Mouse (Mus musculus) hindbrain, embryonic 13.5 days (tissue): ENCODE measurements around the gene Dlgap4. TPM values are rescaled to one million over a fixed set of nuclear protein-coding genes. Genes with fewer than 3 reads are reported as not detected.

Experiments used
- ATAC-seq: fragments of 200-750 bp; cut with Nextera tagmentation; 2 replicates; pipeline ENCODE4 v1.8.0; 2017; ENCODE audit warnings: moderate TSS enrichment; ENCODE audit not compliant: low FRiP score
- H3K27ac ChIP-seq: fragments of 300-500 bp; sonication (generic); 2 replicates; pipeline ENCODE4 v1.5.1; 2015; ENCODE audit warnings: inconsistent platforms, mild to moderate bottlenecking, moderate library complexity
- H3K27me3 ChIP-seq: fragments of 300-500 bp; sonication (generic); 2 replicates; pipeline ENCODE4 v1.6.1; 2015; ENCODE audit warnings: mild to moderate bottlenecking, inconsistent platforms
- H3K36me3 ChIP-seq: fragments of 300-500 bp; sonication (generic); 2 replicates; pipeline ENCODE4 v1.6.1; 2015; ENCODE audit warnings: mild to moderate bottlenecking, inconsistent platforms
- H3K4me1 ChIP-seq: fragments of 300-500 bp; sonication (generic); replicated peaks from 2 replicates; pipeline ENCODE4 v1.6.1; 2015; ENCODE audit warnings: inconsistent platforms
- H3K4me2 ChIP-seq: fragments of 300-500 bp; sonication (generic); 2 replicates; pipeline ENCODE4 v1.6.1; 2015; ENCODE audit warnings: inconsistent platforms, mild to moderate bottlenecking, moderate library complexity
- H3K4me3 ChIP-seq: fragments of 300-500 bp; sonication (generic); 2 replicates; pipeline ENCODE4 v1.5.1; 2015; ENCODE audit warnings: mild to moderate bottlenecking, inconsistent platforms
- H3K9ac ChIP-seq: fragments of 300-500 bp; sonication (generic); 2 replicates; pipeline ENCODE4 v1.6.1; 2015; ENCODE audit warnings: mild to moderate bottlenecking, inconsistent platforms
- H3K9me3 ChIP-seq: fragments of 300-500 bp; sonication (generic); 2 replicates; pipeline ENCODE4 v1.6.1; 2016; ENCODE audit warnings: inconsistent platforms
- WGBS: fragments of 180-500 bp; shearing (Covaris S2); methylation state at CpG from one replicate; pipeline ENCODE4 v1.1.7; 2015; 5-methylcytosine and 5-hydroxymethylcytosine counted together
- polyA plus RNA-seq: library from polyadenylated mRNA; unstranded; fragments of >200 nt; fragmentation: Nextera tagmentation; extraction: Ambion mirVana; gene quantifications from 2 replicates; pipeline ENCODE4 v1.2.1, GENCODE M21; 2015

The Dlgap4 gene
- polyA plus RNA-seq, 1 experiment from 2014 or later, result 232 TPM

DNA sequence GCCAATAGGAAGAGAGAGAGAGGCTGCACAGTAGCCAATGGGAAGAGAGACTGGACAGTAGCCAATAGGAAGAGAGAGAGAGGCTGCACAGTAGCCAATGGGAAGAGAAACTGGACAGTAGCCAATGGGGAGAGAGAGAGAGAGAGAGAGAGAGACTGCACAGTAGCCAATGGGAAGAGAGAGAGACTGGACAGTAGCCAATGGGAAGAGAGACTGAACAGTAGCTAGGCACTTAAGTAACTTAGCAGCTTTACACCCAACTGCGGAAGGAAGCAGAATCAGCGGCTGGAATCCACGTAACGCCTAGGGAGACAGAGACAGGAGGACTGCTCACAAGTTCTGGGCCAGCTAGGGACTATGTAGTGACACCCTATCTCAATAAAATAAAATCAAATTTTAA is 191.1 kb downstream of the Dlgap4 start:
- H3K27ac ChIP-seq, result no peak overlapping the region
- 92% methylated on average over 4 of the region's 4 CpGs for WGBS
- ATAC-seq, result no peak
- no peak overlapping the region for H3K4me2 ChIP-seq
- H3K9me3 ChIP-seq, result no peaks in the 10 kb centered on the region
- no peak overlapping the region for H3K9ac ChIP-seq
- no peaks in the 10 kb centered on the region for H3K27me3 ChIP-seq
- H3K4me1 ChIP-seq, result no peaks in the 10 kb centered on the region
- H3K4me3 ChIP-seq, result no peak overlapping the region
- H3K36me3 ChIP-seq, result no peaks in the 10 kb centered on the region

- no peaks in the 10 kb centered on the region for H3K4me1 ChIP-seq
- no peak overlapping the region for H3K9ac ChIP-seq
- no peaks in the 10 kb centered on the region for H3K27me3 ChIP-seq
- no peak overlapping the region for H3K27ac ChIP-seq
- no peaks in the 10 kb centered on the region for H3K9me3 ChIP-seq
- no peaks in the 10 kb centered on the region for H3K36me3 ChIP-seq
- no peak for ATAC-seq
- H3K4me2 ChIP-seq, result no peak overlapping the region
- no peak overlapping the region for H3K4me3 ChIP-seq
- WGBS, result 75% methylated on average over 6 of the region's 6 CpGs
Observed at GRCm38 (mm10) chr2:156806886-156807285, 193.4 kb downstream of the Dlgap4 start.

DNA sequence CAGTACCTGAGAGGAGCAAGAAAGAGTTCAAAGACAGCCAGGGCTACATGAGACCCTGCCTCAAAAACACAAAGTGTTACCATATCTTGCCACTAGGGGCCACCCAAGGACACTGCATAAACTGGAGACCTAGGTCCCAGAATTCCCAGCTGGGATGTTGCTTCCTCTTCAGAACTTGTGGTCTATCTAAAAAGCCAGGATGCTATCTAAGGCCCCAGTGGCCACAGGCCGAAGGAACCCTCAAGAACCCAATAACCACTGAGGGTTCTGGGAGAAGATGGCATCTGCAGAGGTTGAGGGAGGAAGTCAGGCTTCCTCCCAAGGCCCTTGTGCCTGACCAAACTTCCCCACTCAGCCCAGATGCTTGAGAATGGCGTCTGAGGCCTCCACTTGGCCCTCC is 196.1 kb downstream of the Dlgap4 start:
- Histone ChIP-seq H3K27ac (no peak overlapping the region), H3K4me1 (peaks cover 10% of the 10 kb centered on the region), H3K4me2 (no peak overlapping the region), H3K36me3 (no peaks in the 10 kb centered on the region), H3K9ac (no peak overlapping the region), H3K27me3 (no peaks in the 10 kb centered on the region), H3K4me3 (no peak overlapping the region), H3K9me3 (no peaks in the 10 kb centered on the region)
- ATAC-seq, result no peak
- WGBS, result 72% methylated on average over 2 of the region's 2 CpGs

GRCm38 (mm10) chr2:156810716-156811115 is 197.2 kb downstream of the Dlgap4 start:
- 98% methylated on average over 10 of the region's 10 CpGs for WGBS
- Histone ChIP-seq H3K27me3 (no peaks in the 10 kb centered on the region), H3K27ac (no peak overlapping the region), H3K4me3 (no peak overlapping the region), H3K4me1 (peaks cover 17% of the 10 kb centered on the region), H3K36me3 (no peaks in the 10 kb centered on the region), H3K4me2 (no peak overlapping the region), H3K9me3 (no peaks in the 10 kb centered on the region), H3K9ac (no peak overlapping the region)
- ATAC-seq, result no peak

GRCm38 (mm10) chr2:156811556-156811955 is 198.1 kb downstream of the Dlgap4 start:
- no peaks in the 10 kb centered on the region for H3K36me3 ChIP-seq
- H3K9ac ChIP-seq, result no peak overlapping the region
- H3K27me3 ChIP-seq, result 0 out of 2 replicates have a peak, but pooled peaks cover 7% of the 10 kb centered on the region
- H3K4me2 ChIP-seq, result no peak overlapping the region
- no peak overlapping the region for H3K4me3 ChIP-seq
- H3K27ac ChIP-seq, result no peak overlapping the region
- no peaks in the 10 kb centered on the region for H3K9me3 ChIP-seq
- peaks cover 17% of the 10 kb centered on the region for H3K4me1 ChIP-seq
- WGBS, result 75% methylated on average over 5 of the region's 5 CpGs
- no peak for ATAC-seq

Other genes with a start within 250 kb of the Dlgap4 start
- gene Epb41l1, start 192.8 kb upstream of the Dlgap4 start, polyA plus RNA-seq, result 11.3 and 11.5 TPM in 2 replicates
- 45.7 and 46.5 TPM in 2 replicates for gene Aar2, start 66.1 kb upstream of the Dlgap4 start, polyA plus RNA-seq
- gene Myl9, start 161.7 kb downstream of the Dlgap4 start, polyA plus RNA-seq, result 39.1 and 53.3 TPM in 2 replicates
- gene Tgif2, start 226.3 kb downstream of the Dlgap4 start, polyA plus RNA-seq, result 25.7 and 28.6 TPM in 2 replicates
- gene 4930518I15Rik, start 244.2 kb downstream of the Dlgap4 start, polyA plus RNA-seq, result 12.0 and 12.6 TPM in 2 replicates
- 152 and 155 TPM in 2 replicates for gene Rab5if, start 249.4 kb downstream of the Dlgap4 start, polyA plus RNA-seq